Mouse (Mus musculus) layer of hippocampus, adult 6 months (tissue): Measurements from ENCODE around the gene Fancc. TPM values are rescaled to one million over a fixed set of nuclear protein-coding genes. Genes with fewer than 3 reads are reported as not detected.

Source experiments
- long read RNA-seq, 2 experiments: library from polyadenylated mRNA; unstranded; transcript quantifications; one replicate each; pipeline ENCODE4 v2.0.0; 2019 to 2020
- microRNA-seq: library from miRNA; unstranded; fragments of <30 nt; microRNA quantifications from one replicate; pipeline ENCODE4 v1.2.0, GENCODE M21; 2020
- polyA plus RNA-seq: library from polyadenylated mRNA; unstranded; fragments of <200 nt; fragmentation: Nextera tagmentation; gene quantifications from 2 replicates; pipeline ENCODE4 v1.2.3, GENCODE M21; 2021

The Fancc gene
- polyA plus RNA-seq: 3.5 and 4.4 TPM in 2 replicates
- long read RNA-seq, experiment 1, partial matches to known transcripts: 2 of 7 reads
- long read RNA-seq, experiment 1, other reads (novel, unspliced or antisense): 2 of 7 reads
- long read RNA-seq, experiment 2, transcript Fancc-214 (15 exons, 3,111 nt): major isoform, 17 of 43 reads
- long read RNA-seq, experiment 2, partial matches to known transcripts: 3 of 43 reads
- long read RNA-seq, experiment 2, other reads (novel, unspliced or antisense): 22 of 43 reads

DNA sequence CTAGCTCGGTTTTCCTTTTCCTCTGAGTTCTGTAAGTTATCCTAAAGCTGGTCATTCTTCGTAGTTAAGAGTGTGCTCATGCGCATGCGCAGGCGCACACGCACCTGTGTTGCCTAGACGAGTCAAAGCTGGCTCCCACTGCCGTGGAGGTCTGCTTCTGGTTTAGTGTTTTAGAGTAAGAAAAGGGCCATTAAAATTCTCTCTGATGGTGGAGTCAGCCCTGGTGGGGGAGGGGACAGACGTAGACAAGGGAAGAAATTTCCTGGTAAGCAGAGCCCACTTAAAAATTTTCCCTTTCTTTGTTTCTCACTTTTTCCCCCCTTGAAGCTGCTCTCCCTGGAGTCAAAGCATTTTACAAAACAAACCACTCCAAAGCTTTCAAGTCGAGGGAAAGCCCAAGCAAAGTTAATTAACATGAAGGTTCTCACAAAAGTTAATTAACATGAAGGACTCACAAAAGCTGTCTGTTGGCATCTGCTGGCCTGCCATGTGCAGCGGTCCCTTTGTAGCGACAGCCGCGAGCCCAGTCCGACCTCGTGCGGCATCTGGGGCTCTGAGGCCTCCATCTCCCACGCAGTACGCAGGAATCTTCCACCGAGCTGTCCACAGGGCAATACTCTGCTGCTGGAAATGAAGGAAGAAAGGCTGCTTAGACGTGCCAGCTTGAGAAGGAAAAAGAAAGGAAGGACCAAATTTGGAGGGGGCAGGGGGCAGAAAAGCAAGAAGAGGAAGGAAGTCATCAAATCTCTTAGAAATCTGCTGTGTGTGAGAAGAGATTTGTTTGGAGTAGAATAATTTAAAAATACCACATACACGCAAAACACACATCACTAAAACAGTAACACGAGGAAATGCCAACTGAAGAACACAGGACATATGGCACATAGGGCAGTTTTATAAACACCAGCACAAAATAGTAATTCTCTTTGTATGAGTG is at the start of gene Fancc:
Fancc (minus strand) TSS at position 633 of the 937 bp plus-strand sequence.

Small RNAs within 50 kb of the gene (microRNA-seq; reads per million reads assigned to microRNA genes)
- 26,097 reads per million, percentile 98 among the genes with 10 or more reads in this experiment for gene Mir23b
- not detected for gene Mir24-1
- 1,951 reads per million, percentile 87 among the genes with 10 or more reads in this experiment for gene Mir27b
- gene Mir3074-1: not detected

Other genes with a start within 250 kb of the Fancc start
- 4.5 and 5.3 TPM in 2 replicates for gene Ptch1, start 76.3 kb upstream of the Fancc start, polyA plus RNA-seq